Mouse (Mus musculus) stomach, embryonic 14.5 days (tissue): ENCODE data around the gene Cntn6. TPM values are rescaled to one million over a fixed set of nuclear protein-coding genes. Genes with fewer than 3 reads are reported as not detected.

Experiments
- ATAC-seq: fragments of 200-750 bp; cut with Nextera tagmentation; 2 replicates; pipeline ENCODE4 v1.8.0; 2017; ENCODE audit warnings: low read depth, moderate TSS enrichment; ENCODE audit not compliant: insufficient number of reproducible peaks, insufficient read depth, low FRiP score
- H3K27ac ChIP-seq: fragments of 300-500 bp; sonication (generic); 2 replicates; pipeline ENCODE4 v1.5.1; 2014; ENCODE audit warnings: mild to moderate bottlenecking, low read length, moderate library complexity, mixed read lengths
- H3K27me3 ChIP-seq: fragments of 300-500 bp; sonication (generic); 2 replicates; pipeline ENCODE4 v1.6.1; 2014; ENCODE audit warnings: low read length, control low read depth, mixed read lengths; ENCODE audit not compliant: control insufficient read depth, insufficient read depth
- H3K36me3 ChIP-seq: fragments of 300-500 bp; sonication (generic); 2 replicates; pipeline ENCODE4 v1.6.1; 2014; ENCODE audit warnings: mild to moderate bottlenecking, control low read depth, low read length, moderate library complexity, mixed read lengths; ENCODE audit not compliant: control insufficient read depth, insufficient read depth
- H3K4me1 ChIP-seq: fragments of 300-500 bp; sonication (generic); 2 replicates; pipeline ENCODE4 v1.6.1; 2014; ENCODE audit warnings: low read length, control low read depth, mixed read lengths; ENCODE audit not compliant: control insufficient read depth, insufficient read depth
- H3K4me2 ChIP-seq: fragments of 300-500 bp; sonication (generic); replicated peaks from 2 replicates; pipeline ENCODE4 v1.6.1; 2014; ENCODE audit warnings: low read depth, low read length, control low read depth
- H3K4me3 ChIP-seq: fragments of 300-500 bp; sonication (generic); 2 replicates; pipeline ENCODE4 v1.5.1; 2014; ENCODE audit warnings: low read depth, low read length, control low read depth
- H3K9ac ChIP-seq: fragments of 300-500 bp; sonication (generic); replicated peaks from 2 replicates; pipeline ENCODE4 v1.6.1; 2014; ENCODE audit warnings: low read depth, mild to moderate bottlenecking, control low read depth, low read length, moderate library complexity, mixed read lengths
- H3K9me3 ChIP-seq: fragments of 300-500 bp; sonication (generic); 2 replicates; pipeline ENCODE4 v1.6.1; 2016; ENCODE audit warnings: low read depth, low read length, control low read depth; ENCODE audit not compliant: control insufficient read depth
- WGBS: fragments of 180-500 bp; shearing (Covaris S2); extraction: QIAGEN DNeasy Blood & Tissue Kit; methylation state at CpG from one replicate; pipeline ENCODE4 v1.1.7; 2014; 5-methylcytosine and 5-hydroxymethylcytosine counted together
- polyA plus RNA-seq: library from polyadenylated mRNA; unstranded; fragments of >200 nt; fragmentation: Nextera tagmentation; extraction: Ambion mirVana; gene quantifications from 2 replicates; pipeline ENCODE4 v1.2.1, GENCODE M21; 2014

The Cntn6 gene
- polyA plus RNA-seq: 0.94 and 1.1 TPM in 2 replicates

GRCm38 (mm10) chr6:104492490-104493431 is at the start of gene Cntn6:
Cntn6 (plus strand) TSS chr6:104492790.
- WGBS: 46% methylated on average over 11 of the region's 11 CpGs
- no peak within 1 kb of the TSS for H3K9ac ChIP-seq
- H3K4me3 ChIP-seq: no peak within 1 kb of the TSS
- ATAC-seq: no peak
- peak within 1 kb of the TSS; percentile 33 for H3K4me2 ChIP-seq
- H3K9me3 ChIP-seq: no peaks in the 10 kb centered on the region
- H3K4me1 ChIP-seq: no peaks in the 10 kb centered on the region
- H3K27ac ChIP-seq: no peak within 1 kb of the TSS
- H3K27me3 ChIP-seq: no peaks in the 10 kb centered on the region
- no peaks in the 10 kb centered on the region for H3K36me3 ChIP-seq

DNA sequence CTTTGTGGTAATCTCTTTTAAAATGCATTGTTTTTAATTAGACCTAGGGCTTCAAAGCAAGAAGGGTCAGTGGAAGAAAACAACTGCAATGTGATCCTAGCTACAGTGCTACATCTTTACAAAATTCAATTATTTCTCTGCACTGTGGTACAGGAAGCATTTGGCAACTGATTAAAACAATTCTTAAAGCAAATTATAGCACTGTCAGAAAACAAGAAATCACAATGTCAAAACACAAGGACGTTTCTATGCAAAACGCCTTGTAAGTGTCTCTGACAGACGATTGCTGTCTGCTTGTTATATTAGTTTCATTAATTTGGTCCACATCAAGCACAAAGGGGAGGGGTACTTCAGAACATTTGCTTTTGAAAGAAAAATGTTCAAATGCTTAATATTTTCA is 48.9 kb upstream of the Cntn6 start:
- H3K9me3 ChIP-seq: no peaks in the 10 kb centered on the region
- no peak overlapping the region for H3K4me3 ChIP-seq
- 70% methylated on average over 3 of the region's 3 CpGs for WGBS
- H3K4me1 ChIP-seq: no peaks in the 10 kb centered on the region
- H3K27ac ChIP-seq: no peak overlapping the region
- no peaks in the 10 kb centered on the region for H3K36me3 ChIP-seq
- ATAC-seq: no peak
- H3K27me3 ChIP-seq: no peaks in the 10 kb centered on the region
- H3K9ac ChIP-seq: no peak overlapping the region
- no peak overlapping the region for H3K4me2 ChIP-seq

DNA sequence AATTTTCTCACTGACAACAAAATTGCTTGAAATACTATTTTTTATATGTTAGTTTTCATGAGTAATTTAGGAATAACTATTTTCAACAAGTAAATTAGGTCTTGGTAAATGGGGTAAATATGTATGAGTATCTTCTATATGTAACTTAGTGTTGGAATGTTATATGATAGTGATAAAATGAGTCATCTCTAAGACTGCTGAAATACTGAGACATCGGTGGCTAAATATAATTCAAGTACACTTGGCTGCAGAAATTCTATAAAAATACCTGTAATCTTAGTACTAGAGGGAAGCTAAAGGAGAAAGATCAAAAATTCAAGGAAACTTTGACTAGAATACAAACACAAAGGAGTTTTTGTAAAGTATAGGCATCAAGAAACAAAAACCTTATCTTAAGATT is 21.9 kb upstream of the Cntn6 start:
- H3K36me3 ChIP-seq: no peaks in the 10 kb centered on the region
- no peaks in the 10 kb centered on the region for H3K9me3 ChIP-seq
- no peaks in the 10 kb centered on the region for H3K4me1 ChIP-seq
- no peak overlapping the region for H3K27ac ChIP-seq
- no peak for ATAC-seq
- H3K9ac ChIP-seq: no peak overlapping the region
- no peak overlapping the region for H3K4me2 ChIP-seq
- WGBS: 95% methylated on average over 1 of the region's 1 CpGs
- H3K4me3 ChIP-seq: no peak overlapping the region
- H3K27me3 ChIP-seq: no peaks in the 10 kb centered on the region

DNA sequence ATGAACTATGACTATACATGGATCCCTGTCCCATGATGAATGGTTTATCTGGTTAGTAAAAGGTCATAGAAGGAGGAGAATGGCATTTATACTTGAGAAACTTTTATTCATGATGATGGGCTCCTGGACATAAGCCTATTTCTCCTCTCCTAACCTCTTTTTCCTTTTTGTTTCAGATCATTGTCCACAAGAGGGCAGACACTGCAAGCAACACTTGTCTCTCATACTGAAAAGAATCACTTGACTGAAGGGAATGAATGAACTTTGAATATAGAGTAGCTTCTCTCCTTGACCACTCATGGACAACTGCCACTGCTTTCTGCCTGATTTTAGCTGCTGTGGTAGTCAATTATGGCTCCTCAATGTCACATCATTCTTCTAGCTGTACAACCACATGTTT is 13.3 kb upstream of the Cntn6 start:
- no peak for ATAC-seq
- Histone ChIP-seq H3K27me3 (no peaks in the 10 kb centered on the region), H3K9me3 (no peaks in the 10 kb centered on the region), H3K27ac (no peak overlapping the region), H3K9ac (no peak overlapping the region), H3K36me3 (no peaks in the 10 kb centered on the region), H3K4me3 (no peak overlapping the region), H3K4me2 (no peak overlapping the region), H3K4me1 (no peaks in the 10 kb centered on the region)

DNA sequence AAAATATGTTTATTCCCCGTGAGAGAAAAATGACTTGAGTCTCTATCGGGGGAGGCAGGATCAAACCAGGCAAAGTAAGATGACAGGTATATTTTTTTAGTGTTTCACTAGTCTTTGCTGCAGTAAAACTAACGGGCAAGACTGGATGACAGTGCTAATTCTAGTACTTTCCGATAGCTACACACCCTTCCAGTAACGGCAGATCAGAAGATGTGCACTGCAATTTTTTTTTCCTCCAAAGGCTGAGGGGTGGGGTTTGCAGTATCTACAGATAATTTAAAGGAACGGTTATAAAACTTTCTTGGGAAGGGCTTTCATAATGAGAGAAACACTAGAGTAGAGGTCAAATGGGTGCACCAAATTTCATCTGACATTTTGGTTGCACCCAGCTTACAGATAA is 869 bp downstream of the Cntn6 start:
- no peaks in the 10 kb centered on the region for H3K36me3 ChIP-seq
- no peaks in the 10 kb centered on the region for H3K27me3 ChIP-seq
- 67% methylated on average over 6 of the region's 6 CpGs for whole genome bisulfite sequencing
- ATAC-seq: no peak
- no peaks in the 10 kb centered on the region for H3K9me3 ChIP-seq
- no peaks in the 10 kb centered on the region for H3K4me1 ChIP-seq
- H3K4me3 ChIP-seq: no peak overlapping the region
- no peak overlapping the region for H3K4me2 ChIP-seq
- no peak overlapping the region for H3K27ac ChIP-seq
- no peak overlapping the region for H3K9ac ChIP-seq

DNA sequence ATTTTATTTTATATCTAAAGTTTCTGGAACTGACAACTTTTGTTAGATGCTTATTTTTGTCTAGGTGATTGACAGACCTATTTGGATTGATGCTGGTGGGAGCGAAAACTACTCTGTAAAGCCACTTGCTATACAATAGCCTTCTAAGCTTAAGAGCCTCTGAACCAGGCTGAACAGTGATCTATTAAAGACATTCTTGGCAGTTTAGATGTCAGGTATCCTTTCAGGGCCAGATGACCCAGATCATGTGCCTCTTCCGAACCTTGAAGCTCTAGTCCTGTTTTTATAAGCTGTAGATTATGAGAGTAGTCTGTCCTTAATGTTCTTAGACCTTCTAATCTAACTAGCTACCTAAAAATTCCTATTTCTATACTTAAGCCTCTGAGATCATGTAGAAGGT is 3.2 kb downstream of the Cntn6 start:
- H3K4me3 ChIP-seq: no peak overlapping the region
- H3K4me2 ChIP-seq: no peak overlapping the region
- no peak for ATAC-seq
- H3K4me1 ChIP-seq: no peaks in the 10 kb centered on the region
- H3K27ac ChIP-seq: no peak overlapping the region
- H3K36me3 ChIP-seq: no peaks in the 10 kb centered on the region
- H3K9me3 ChIP-seq: no peaks in the 10 kb centered on the region
- no peaks in the 10 kb centered on the region for H3K27me3 ChIP-seq
- WGBS: 85% methylated on average over 2 of the region's 2 CpGs
- no peak overlapping the region for H3K9ac ChIP-seq

- Histone ChIP-seq H3K9me3 (no peaks in the 10 kb centered on the region), H3K9ac (no peak overlapping the region), H3K36me3 (no peaks in the 10 kb centered on the region), H3K4me2 (no peak overlapping the region), H3K4me1 (no peaks in the 10 kb centered on the region), H3K27ac (no peak overlapping the region), H3K4me3 (no peak overlapping the region), H3K27me3 (no peaks in the 10 kb centered on the region)
- no peak for ATAC-seq
- 87% methylated on average over 1 of the region's 1 CpGs for WGBS
These were observed 71.4 kb downstream of the Cntn6 start for GRCm38 (mm10) chr6:104563993-104564392.

DNA sequence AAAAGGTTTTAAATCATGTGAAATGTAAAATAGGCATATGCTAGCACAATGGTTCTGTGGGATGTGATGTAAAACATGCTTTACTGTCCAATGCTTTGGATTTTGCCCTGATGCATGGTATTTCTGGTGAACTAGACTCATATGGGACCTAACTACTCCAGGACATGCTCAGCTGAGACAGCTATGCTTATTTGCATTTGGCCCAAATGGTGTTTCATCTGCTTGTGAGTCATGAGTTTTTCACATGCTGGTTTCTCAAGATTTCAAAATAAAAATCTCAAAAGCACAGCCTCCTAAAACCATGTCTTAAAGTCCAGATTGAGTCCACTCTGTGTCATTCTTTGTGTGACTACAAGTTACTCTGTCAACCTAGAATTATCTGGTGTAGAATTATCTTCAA is 77.0 kb downstream of the Cntn6 start:
- H3K27me3 ChIP-seq: no peaks in the 10 kb centered on the region
- ATAC-seq: no peak
- H3K4me3 ChIP-seq: no peak overlapping the region
- H3K36me3 ChIP-seq: no peaks in the 10 kb centered on the region
- no peak overlapping the region for H3K27ac ChIP-seq
- H3K4me1 ChIP-seq: no peaks in the 10 kb centered on the region
- H3K9ac ChIP-seq: no peak overlapping the region
- no peaks in the 10 kb centered on the region for H3K9me3 ChIP-seq
- H3K4me2 ChIP-seq: no peak overlapping the region

GRCm38 (mm10) chr6:104588028-104588427 is 95.4 kb downstream of the Cntn6 start:
- 43% methylated on average over 3 of the region's 3 CpGs for WGBS
- Histone ChIP-seq H3K27me3 (no peaks in the 10 kb centered on the region), H3K9ac (no peak overlapping the region)

More at GRCm38 (mm10) chr6:104588028-104588427, 95.4 kb downstream of the Cntn6 start:
- H3K4me2 ChIP-seq: no peak overlapping the region
- H3K36me3 ChIP-seq: no peaks in the 10 kb centered on the region
- no peak for ATAC-seq
- H3K27ac ChIP-seq: no peak overlapping the region
- no peaks in the 10 kb centered on the region for H3K9me3 ChIP-seq
- H3K4me3 ChIP-seq: no peak overlapping the region
- H3K4me1 ChIP-seq: no peaks in the 10 kb centered on the region
